10 mouse cellular contexts compared by ENCODE assay signal in genomic region chr1:165609495-165610320, GRCm38 (mm10). TPM values are rescaled to one million over a fixed set of nuclear protein-coding genes. Genes with fewer than 3 reads are reported as not detected.
DNase-seq lines count a peak whose midpoint lies in the region; ATAC-seq and TF ChIP-seq lines count a peak whose summit lies in the region.
"Had no signal": no experiment of that assay in that cellular context is flagged by ENCODE, and none has a peak within 500 bp of the region (broad histone marks: within the 10 kb centered on the region; RNA-seq: fewer than 3 reads in every experiment).

No protein-coding gene starts in this region.

- peaks cover 6% of the 10 kb centered on the region for H3K4me1 ChIP-seq in testis, adult 2 months (ENCODE audit: control insufficient read depth, insufficient read depth, low read length)
- H3K4me1 ChIP-seq in forebrain, postnatal 0 days (ENCODE audit: insufficient read depth) = no peaks in the 10 kb centered on the region; the same call in 1 of the 2 replicates
- H3K4me1 ChIP-seq in liver, embryonic 16.5 days (ENCODE audit: control insufficient read depth, low read depth, low read length) = no peaks in the 10 kb centered on the region; the same call in 1 of the 2 replicates

- H3K27me3 ChIP-seq in testis, adult 2 months (ENCODE audit: control insufficient read depth, insufficient read depth, low read length) = no peaks in the 10 kb centered on the region
- no peaks in the 10 kb centered on the region for H3K27me3 ChIP-seq in forebrain, postnatal 0 days (ENCODE audit: insufficient read depth, low read length)
- no peaks in the 10 kb centered on the region for H3K27me3 ChIP-seq in liver, embryonic 16.5 days (ENCODE audit: control insufficient read depth, insufficient read depth, low read depth, low read length)

- no peaks in the 10 kb centered on the region for H3K9me3 ChIP-seq in forebrain, postnatal 0 days (ENCODE audit: low read length)
- H3K9me3 ChIP-seq in liver, embryonic 16.5 days (replicated peaks; ENCODE audit: control insufficient read depth, low read length) = no peaks in the 10 kb centered on the region

- no peak for TF ChIP-seq CTCF in testis, adult 2 months (IDR thresholded peaks at IDR 0.05; ENCODE audit: control insufficient read depth, insufficient read depth, insufficient replicate concordance, low read depth, low read length)
- peak; percentile 13; the same call in 1 of the 2 replicates for TF ChIP-seq CTCF in forebrain, postnatal 0 days (IDR thresholded peaks at IDR 0.05; ENCODE audit: low read depth)

- WGBS in forebrain, postnatal 0 days = 43% methylated on average over 7 of the region's 7 CpGs
- 42% methylated on average over 7 of the region's 7 CpGs for WGBS in liver, embryonic 16.5 days (ENCODE audit: insufficient replicate concordance)

- no peaks in the 10 kb centered on the region; the same call in 1 of the 2 replicates for H3K36me3 ChIP-seq in testis, adult 2 months (ENCODE audit: control insufficient read depth, insufficient read depth, low read length)
- H3K36me3 ChIP-seq in forebrain, postnatal 0 days (ENCODE audit: insufficient read depth) = 0 out of 2 replicates have a peak, but pooled peaks cover 7% of the 10 kb centered on the region
- no peaks in the 10 kb centered on the region for H3K36me3 ChIP-seq in liver, embryonic 16.5 days (ENCODE audit: control insufficient read depth, insufficient read depth)

- no peak overlapping the region for H3K9ac ChIP-seq in forebrain, postnatal 0 days
- H3K9ac ChIP-seq in liver, embryonic 16.5 days (ENCODE audit: low read depth, low read length) = no peak overlapping the region

- H3K4me3 ChIP-seq in testis, adult 2 months (ENCODE audit: control insufficient read depth, low read depth, low read length) = no peak overlapping the region
- H3K4me3 ChIP-seq in forebrain, postnatal 0 days (ENCODE audit: low read depth, low read length) = no peak overlapping the region
- no peak overlapping the region for H3K4me3 ChIP-seq in liver, embryonic 16.5 days (ENCODE audit: low read depth, low read length)

- 0 out of 2 replicates have a peak, but pooled peaks have one; percentile 23 for ATAC-seq in forebrain, postnatal 0 days
- ATAC-seq in liver, embryonic 16.5 days (ENCODE audit: low read depth) = 0 out of 2 replicates have a peak, but pooled peaks have one; percentile 19

- no peak for DNase-seq in testis, postnatal 10 days (ENCODE audit: low spot score)
- DNase-seq in forebrain, postnatal 0 days = no peak
- no peak for DNase-seq in urinary bladder, postnatal 36 days (ENCODE audit: low spot score in 2 of 2)
- no peak for DNase-seq in embryo, embryonic 9.5 days (ENCODE audit: extremely low spot score)
- DNase-seq in layer of hippocampus, adult 8-10 months (ENCODE audit: low spot score in 2 of 2) = no peak
- DNase-seq: cerebellum, postnatal 36 days; left cerebral cortex, postnatal 4 days; spleen, adult 18-20 months had no signal

- H3K4me2 ChIP-seq in forebrain, postnatal 0 days (ENCODE audit: low read depth) = no peak overlapping the region
- H3K4me2 ChIP-seq in liver, embryonic 16.5 days (ENCODE audit: low read depth, low read length) = no peak overlapping the region

- no peak for TF ChIP-seq POLR2A in testis, adult 2 months (IDR thresholded peaks at IDR 0.05; ENCODE audit: control insufficient read depth, low read depth, low read length)

- 0 out of 2 replicates have a peak overlapping the region, but pooled peaks have one; percentile 12 for H3K27ac ChIP-seq in testis, adult 2 months (ENCODE audit: control insufficient read depth, insufficient read depth, low read depth, low read length)
- H3K27ac ChIP-seq in forebrain, postnatal 0 days (ENCODE audit: low read depth, low read length) = peak overlapping the region; percentile 35; the same call in 1 of the 2 replicates
- no peak overlapping the region for H3K27ac ChIP-seq in liver, embryonic 16.5 days (ENCODE audit: low read length)

RNA-seq across cellular contexts. Expression of gene Mpzl1, which starts 24.6 kb away (rescaled TPM):
- 32.3 and 45.3 TPM in 2 replicates for polyA plus RNA-seq in testis, adult 2 months (2012; rRNA removed)
- total RNA-seq in forebrain, postnatal 0 days (2014; rRNA removed) = 23.9 and 25.2 TPM in 2 replicates
- 117 and 127 TPM in 2 replicates for polyA plus RNA-seq in forebrain, postnatal 0 days (2015; fragmentation: Nextera tagmentation; extraction: Ambion mirVana)
- 21.9 and 23.9 TPM in 2 replicates for polyA plus RNA-seq in liver, embryonic 16.5 days (2015; fragmentation: Nextera tagmentation; extraction: Ambion mirVana)
- 10 to 100 TPM; 25.9 to 38.3 (median 31.6) TPM for total RNA-seq in layer of hippocampus, adult 8-10 months (2022)
